25 mouse cellular contexts compared by ENCODE assay signal in genomic region chr10:69446566-69446965, GRCm38 (mm10). TPM values are rescaled to one million over a fixed set of nuclear protein-coding genes. Genes with fewer than 3 reads are reported as not detected.
DNase-seq lines count a peak whose midpoint lies in the region; ATAC-seq and TF ChIP-seq lines count a peak whose summit lies in the region.
"Had no signal": no experiment of that assay in that cellular context is flagged by ENCODE, and none has a peak within 500 bp of the region (broad histone marks: within the 10 kb centered on the region; RNA-seq: fewer than 3 reads in every experiment).

No protein-coding gene starts in this region.

- no peak overlapping the region for H3K9ac ChIP-seq in heart, adult 2 months (ENCODE audit: low read depth, low read length)
- H3K9ac ChIP-seq in kidney, embryonic 16.5 days (replicated peaks; ENCODE audit: low read length) = no peak overlapping the region
- H3K9ac ChIP-seq: embryonic facial prominence, embryonic 13.5 days; forebrain, embryonic 12.5 days; forebrain, embryonic 15.5 days; hindbrain, embryonic 12.5 days had no signal

- no peaks in the 10 kb centered on the region for H3K27me3 ChIP-seq in heart, adult 2 months (ENCODE audit: control insufficient read depth, insufficient read depth, low read length)
- no peaks in the 10 kb centered on the region for H3K27me3 ChIP-seq in kidney, embryonic 16.5 days (ENCODE audit: insufficient read depth, low read length)
- H3K27me3 ChIP-seq: embryonic facial prominence, embryonic 13.5 days; forebrain, embryonic 12.5 days; forebrain, embryonic 15.5 days; hindbrain, embryonic 12.5 days had no signal

- no peak overlapping the region for H3K27ac ChIP-seq in heart, adult 2 months
- no peak overlapping the region for H3K27ac ChIP-seq in kidney, embryonic 16.5 days (ENCODE audit: low read length)
- H3K27ac ChIP-seq: embryonic facial prominence, embryonic 10.5 days; embryonic facial prominence, embryonic 13.5 days; forebrain, embryonic 12.5 days; forebrain, embryonic 15.5 days; hindbrain, embryonic 12.5 days had no signal

- H3K79me2 ChIP-seq in heart, adult 2 months (replicated peaks; ENCODE audit: control insufficient read depth, insufficient read depth, low read length) = no peaks in the 10 kb centered on the region

- ATAC-seq in kidney, embryonic 16.5 days (ENCODE audit: low FRiP score, low TSS enrichment) = no peak
- ATAC-seq: activated CD4-positive, CD25-positive, alpha-beta regulatory T cell, adult 4 months; forebrain, embryonic 15.5 days had no signal

- WGBS in heart, adult 2 months = 83% methylated on average over 5 of the region's 5 CpGs
- WGBS in kidney, embryonic 16.5 days = 78% methylated on average over 5 of the region's 5 CpGs
- 66% methylated on average over 5 of the region's 5 CpGs for WGBS in lung, adult 2 months

- H3K4me3 ChIP-seq in heart, adult 2 months = no peak overlapping the region
- H3K4me3 ChIP-seq in kidney, embryonic 16.5 days (ENCODE audit: low read length) = no peak overlapping the region
- H3K4me3 ChIP-seq in lung, adult 2 months (replicated peaks; ENCODE audit: extremely low read depth, low read depth, low read length) = no peak overlapping the region
- H3K4me3 ChIP-seq: embryonic facial prominence, embryonic 10.5 days; embryonic facial prominence, embryonic 13.5 days; erythroblast, embryonic 14.5 days; forebrain, embryonic 12.5 days; forebrain, embryonic 15.5 days; hindbrain, embryonic 12.5 days had no signal

- no peak overlapping the region for H3K4me2 ChIP-seq in kidney, embryonic 16.5 days (replicated peaks; ENCODE audit: low read depth, low read length)
- H3K4me2 ChIP-seq: embryonic facial prominence, embryonic 13.5 days; forebrain, embryonic 12.5 days; forebrain, embryonic 15.5 days; heart, embryonic 11.5 days; hindbrain, embryonic 12.5 days had no signal

- TF ChIP-seq CTCF in heart, adult 2 months (IDR thresholded peaks at IDR 0.05) = no peak
- no peak for TF ChIP-seq CTCF in lung, adult 2 months (IDR thresholded peaks at IDR 0.05; ENCODE audit: insufficient read depth, low read length)

- no peaks in the 10 kb centered on the region for H3K9me3 ChIP-seq in kidney, embryonic 16.5 days (ENCODE audit: low read length)
- H3K9me3 ChIP-seq: embryonic facial prominence, embryonic 10.5 days; embryonic facial prominence, embryonic 13.5 days; forebrain, embryonic 12.5 days; forebrain, embryonic 15.5 days; hindbrain, embryonic 12.5 days had no signal

- peak; percentile 82 for DNase-seq in heart, adult 11 months
- no peak for DNase-seq in heart, adult 2 months
- peak; percentile 25 for DNase-seq in kidney, adult 18-20 months
- peak; percentile 11 to 64 for DNase-seq in kidney, postnatal 25 days
- no peak for DNase-seq in kidney, postnatal 10 days
- peak; percentile 20 for DNase-seq in lung, adult 2 months
- DNase-seq in lung, postnatal 25 days (ENCODE audit: low spot score) = no peak
- DNase-seq: adrenal gland, adult 8-10 months; adrenal gland, postnatal 25 days; cerebellum, adult 11-12 months; cerebellum, adult 8-10 months; cerebellum, postnatal 10 days; cerebellum, postnatal 36 days; embryo, embryonic 11 days; gastrocnemius, postnatal 25 days had no signal

- no peak for TF ChIP-seq EP300 in heart, adult 2 months (IDR thresholded peaks at IDR 0.05; ENCODE audit: insufficient read depth, low read depth, low read length)

- H3K4me1 ChIP-seq in heart, adult 2 months (ENCODE audit: control insufficient read depth, insufficient read depth, low read length) = no peaks in the 10 kb centered on the region
- H3K4me1 ChIP-seq in kidney, embryonic 16.5 days (ENCODE audit: insufficient read depth, low read length) = no peaks in the 10 kb centered on the region
- H3K4me1 ChIP-seq in lung, adult 2 months (ENCODE audit: control insufficient read depth, insufficient read depth, low read length) = no peaks in the 10 kb centered on the region; the same call in 1 of the 2 replicates
- H3K4me1 ChIP-seq: embryonic facial prominence, embryonic 10.5 days; embryonic facial prominence, embryonic 13.5 days; forebrain, embryonic 12.5 days; forebrain, embryonic 15.5 days; hindbrain, embryonic 12.5 days had no signal

- TF ChIP-seq POLR2A in heart, adult 2 months (IDR thresholded peaks at IDR 0.05; ENCODE audit: insufficient read depth, low read depth, low read length) = no peak
- no peak for TF ChIP-seq POLR2A in lung, adult 2 months (IDR thresholded peaks at IDR 0.05; ENCODE audit: borderline replicate concordance, extremely low read depth, low read depth, low read length)

- intact Hi-C loops in heart, adult 2 months (cut with DNase I) = no loop called here

- H3K36me3 ChIP-seq in heart, adult 2 months (ENCODE audit: control insufficient read depth, insufficient read depth, low read length) = no peaks in the 10 kb centered on the region
- no peaks in the 10 kb centered on the region for H3K36me3 ChIP-seq in kidney, embryonic 16.5 days (ENCODE audit: insufficient read depth, low read length)
- H3K36me3 ChIP-seq: embryonic facial prominence, embryonic 10.5 days; embryonic facial prominence, embryonic 13.5 days; forebrain, embryonic 12.5 days; forebrain, embryonic 15.5 days; hindbrain, embryonic 12.5 days had no signal

RNA-seq across cellular contexts. Expression of gene Ank3, which starts 48.0 kb away (rescaled TPM):
- 10 to 100 TPM; 64.6 to 80.3 TPM for total RNA-seq in heart, adult 2 months (2021)
- 16.8 and 19.5 TPM in 2 replicates for polyA plus RNA-seq in heart, adult 2 months (2012; rRNA removed)
- 47.6 and 53.8 TPM in 2 replicates for polyA plus RNA-seq in kidney, embryonic 16.5 days (2015; fragmentation: Nextera tagmentation; extraction: Ambion mirVana)
- polyA plus RNA-seq in lung, adult 2 months (2012; rRNA removed) = 19.2 and 23.3 TPM in 2 replicates
- total RNA-seq: hematopoietic stem cell, adult 5-6 weeks had no signal

Comparison
In these comparisons a context has a peak if more than half of its experiments do, and no peak if none do; other contexts are left out.
1. DNase-seq: peak in heart, adult 11 months (single experiment), kidney, adult 18-20 months (single experiment), kidney, postnatal 25 days (2 of 2) and lung, adult 2 months (single experiment); none in heart, adult 2 months (0 of 2), kidney, postnatal 10 days (single experiment) and lung, postnatal 25 days (single experiment).